Mouse (Mus musculus): ENCODE data around the gene Ube2h. TPM values are rescaled to one million over a fixed set of nuclear protein-coding genes. Genes with fewer than 3 reads are reported as not detected.
"Not testable (repeated sequence)": the region's sequence is repeated elsewhere in the genome, so short reads cannot be mapped to it uniquely, and the experiment has no call there.

Ube2h gene
- polyA plus RNA-seq, 1 experiment from 2014 or later, result 68.1 TPM

- no peaks in the 10 kb centered on the region for H3K9me3 ChIP-seq (ENCODE audit: control insufficient read depth, low read length)
- H3K9ac ChIP-seq (ENCODE audit: low read depth, low read length), result no peak overlapping the region
- WGBS, result 48% methylated on average over 4 of the region's 4 CpGs
- no peak overlapping the region for H3K4me3 ChIP-seq (ENCODE audit: low read length)
- no peak for ATAC-seq (ENCODE audit: low FRiP score, low TSS enrichment)
- no peaks in the 10 kb centered on the region for H3K36me3 ChIP-seq (ENCODE audit: control insufficient read depth, insufficient read depth, low read length)
- no peaks in the 10 kb centered on the region for H3K4me1 ChIP-seq (ENCODE audit: control insufficient read depth, insufficient read depth, low read length)
- H3K27ac ChIP-seq (ENCODE audit: low read depth, low read length), result no peak overlapping the region
- no peak overlapping the region for H3K4me2 ChIP-seq (replicated peaks; ENCODE audit: low read depth, low read length)
- H3K27me3 ChIP-seq (ENCODE audit: control insufficient read depth, insufficient read depth, low read length), result no peaks in the 10 kb centered on the region
Observed at GRCm38 (mm10) chr6:30332262-30332661, 27.9 kb upstream of the Ube2h start.

GRCm38 (mm10) chr6:30330706-30331105, 26.4 kb upstream of the Ube2h start:
- no peak overlapping the region for H3K27ac ChIP-seq (ENCODE audit: low read depth, low read length)
- 49% methylated on average over 5 of the region's 5 CpGs for WGBS
- no peak overlapping the region for H3K4me2 ChIP-seq (replicated peaks; ENCODE audit: low read depth, low read length)
- H3K4me1 ChIP-seq (ENCODE audit: control insufficient read depth, insufficient read depth, low read length), result peaks cover 4% of the 10 kb centered on the region; the same call in 1 of the 2 replicates
- no peak overlapping the region for H3K9ac ChIP-seq (ENCODE audit: low read depth, low read length)
- ATAC-seq (ENCODE audit: low FRiP score, low TSS enrichment), result no peak
- H3K9me3 ChIP-seq (ENCODE audit: control insufficient read depth, low read length), result no peaks in the 10 kb centered on the region
- H3K4me3 ChIP-seq (ENCODE audit: low read length), result no peak overlapping the region
- no peaks in the 10 kb centered on the region for H3K27me3 ChIP-seq (ENCODE audit: control insufficient read depth, insufficient read depth, low read length)
- H3K36me3 ChIP-seq (ENCODE audit: control insufficient read depth, insufficient read depth, low read length), result no peaks in the 10 kb centered on the region

- Histone ChIP-seq H3K27ac (ENCODE audit: low read depth, low read length) (peak overlapping the region; percentile 43; the same call in 1 of the 2 replicates), H3K9me3 (ENCODE audit: control insufficient read depth, low read length) (no peaks in the 10 kb centered on the region), H3K4me2 (replicated peaks; ENCODE audit: low read depth, low read length) (no peak overlapping the region), H3K36me3 (ENCODE audit: control insufficient read depth, insufficient read depth, low read length) (no peaks in the 10 kb centered on the region), H3K27me3 (ENCODE audit: control insufficient read depth, insufficient read depth, low read length) (no peaks in the 10 kb centered on the region), H3K4me3 (ENCODE audit: low read length) (no peak overlapping the region), H3K9ac (ENCODE audit: low read depth, low read length) (no peak overlapping the region), H3K4me1 (ENCODE audit: control insufficient read depth, insufficient read depth, low read length) (peaks cover 5% of the 10 kb centered on the region; the same call in 1 of the 2 replicates)
- 56% methylated on average over 4 of the region's 4 CpGs for WGBS
- no peak for ATAC-seq (ENCODE audit: low FRiP score, low TSS enrichment)
Observed at GRCm38 (mm10) chr6:30325932-30326501, 21.7 kb upstream of the Ube2h start.

- Histone ChIP-seq H3K36me3 (ENCODE audit: control insufficient read depth, insufficient read depth, low read length) (no peaks in the 10 kb centered on the region), H3K9me3 (ENCODE audit: control insufficient read depth, low read length) (no peaks in the 10 kb centered on the region), H3K27ac (ENCODE audit: low read depth, low read length) (no peak overlapping the region), H3K4me1 (ENCODE audit: control insufficient read depth, insufficient read depth, low read length) (0 out of 2 replicates have a peak, but pooled peaks cover 3% of the 10 kb centered on the region), H3K4me3 (ENCODE audit: low read length) (no peak overlapping the region), H3K9ac (ENCODE audit: low read depth, low read length) (no peak overlapping the region), H3K4me2 (replicated peaks; ENCODE audit: low read depth, low read length) (no peak overlapping the region), H3K27me3 (ENCODE audit: control insufficient read depth, insufficient read depth, low read length) (no peaks in the 10 kb centered on the region)
- ATAC-seq (ENCODE audit: low FRiP score, low TSS enrichment), result no peak
- 24% methylated on average over 4 of the region's 4 CpGs for WGBS
Observed at GRCm38 (mm10) chr6:30321002-30321401, 16.7 kb upstream of the Ube2h start.

GRCm38 (mm10) chr6:30319216-30319615, 14.9 kb upstream of the Ube2h start:
- 0 out of 2 replicates have a peak, but pooled peaks cover 3% of the 10 kb centered on the region for H3K4me1 ChIP-seq (ENCODE audit: control insufficient read depth, insufficient read depth, low read length)
- WGBS, result 76% methylated on average over 5 of the region's 5 CpGs
- H3K4me2 ChIP-seq (replicated peaks; ENCODE audit: low read depth, low read length), result no peak overlapping the region
- ATAC-seq (ENCODE audit: low FRiP score, low TSS enrichment), result no peak
- no peaks in the 10 kb centered on the region for H3K27me3 ChIP-seq (ENCODE audit: control insufficient read depth, insufficient read depth, low read length)
- H3K9ac ChIP-seq (ENCODE audit: low read depth, low read length), result no peak overlapping the region
- no peaks in the 10 kb centered on the region for H3K9me3 ChIP-seq (ENCODE audit: control insufficient read depth, low read length)
- H3K4me3 ChIP-seq (ENCODE audit: low read length), result no peak overlapping the region
- no peaks in the 10 kb centered on the region for H3K36me3 ChIP-seq (ENCODE audit: control insufficient read depth, insufficient read depth, low read length)
- no peak overlapping the region for H3K27ac ChIP-seq (ENCODE audit: low read depth, low read length)

GRCm38 (mm10) chr6:30312006-30312405, 7.7 kb upstream of the Ube2h start:
- H3K27me3 ChIP-seq (ENCODE audit: control insufficient read depth, insufficient read depth, low read length), result no peaks in the 10 kb centered on the region
- no peaks in the 10 kb centered on the region for H3K9me3 ChIP-seq (ENCODE audit: control insufficient read depth, low read length)
- no peak overlapping the region for H3K4me2 ChIP-seq (replicated peaks; ENCODE audit: low read depth, low read length)
- no peak for ATAC-seq (ENCODE audit: low FRiP score, low TSS enrichment)
- H3K36me3 ChIP-seq (ENCODE audit: control insufficient read depth, insufficient read depth, low read length), result no peaks in the 10 kb centered on the region
- H3K9ac ChIP-seq (ENCODE audit: low read depth, low read length), result no peak overlapping the region
- no peak overlapping the region for H3K27ac ChIP-seq (ENCODE audit: low read depth, low read length)
- 5% methylated on average over 1 of the region's 1 CpGs for WGBS
- no peak overlapping the region for H3K4me3 ChIP-seq (ENCODE audit: low read length)
- peaks cover 12% of the 10 kb centered on the region for H3K4me1 ChIP-seq (ENCODE audit: control insufficient read depth, insufficient read depth, low read length)

- peaks cover 12% of the 10 kb centered on the region for H3K4me1 ChIP-seq (ENCODE audit: control insufficient read depth, insufficient read depth, low read length)
- H3K9ac ChIP-seq (ENCODE audit: low read depth, low read length), result no peak overlapping the region
- no peak overlapping the region for H3K4me3 ChIP-seq (ENCODE audit: low read length)
- 46% methylated on average over 4 of the region's 4 CpGs for WGBS
- H3K27ac ChIP-seq (ENCODE audit: low read depth, low read length), result peak overlapping the region; percentile 76; the same call in 1 of the 2 replicates
- no peaks in the 10 kb centered on the region for H3K9me3 ChIP-seq (ENCODE audit: control insufficient read depth, low read length)
- no peak overlapping the region for H3K4me2 ChIP-seq (replicated peaks; ENCODE audit: low read depth, low read length)
- no peaks in the 10 kb centered on the region for H3K36me3 ChIP-seq (ENCODE audit: control insufficient read depth, insufficient read depth, low read length)
- H3K27me3 ChIP-seq (ENCODE audit: control insufficient read depth, insufficient read depth, low read length), result no peaks in the 10 kb centered on the region
- 0 out of 2 replicates have a peak, but pooled peaks have one; percentile 3 for ATAC-seq (ENCODE audit: low FRiP score, low TSS enrichment)
Observed at GRCm38 (mm10) chr6:30308751-30309150, 4.4 kb upstream of the Ube2h start.

- H3K36me3 ChIP-seq (ENCODE audit: control insufficient read depth, insufficient read depth, low read length), result no peaks in the 10 kb centered on the region
- WGBS, result 10% methylated on average over 9 of the region's 9 CpGs
- H3K4me1 ChIP-seq (ENCODE audit: control insufficient read depth, insufficient read depth, low read length), result peaks cover 12% of the 10 kb centered on the region
- H3K27me3 ChIP-seq (ENCODE audit: control insufficient read depth, insufficient read depth, low read length), result no peaks in the 10 kb centered on the region
- no peaks in the 10 kb centered on the region for H3K9me3 ChIP-seq (ENCODE audit: control insufficient read depth, low read length)
- H3K4me2 ChIP-seq (replicated peaks; ENCODE audit: low read depth, low read length), result peak overlapping the region; percentile 18; the same call in 1 of the 2 replicates
- no peak overlapping the region for H3K9ac ChIP-seq (ENCODE audit: low read depth, low read length)
- peak overlapping the region; percentile 76; the same call in 1 of the 2 replicates for H3K27ac ChIP-seq (ENCODE audit: low read depth, low read length)
- ATAC-seq (ENCODE audit: low FRiP score, low TSS enrichment), result no peak
- no peak overlapping the region for H3K4me3 ChIP-seq (ENCODE audit: low read length)
Observed at GRCm38 (mm10) chr6:30307691-30308090, 3.4 kb upstream of the Ube2h start.

- WGBS, result under 1% methylated on average over 42 of the region's 66 CpGs
- not testable (repeated sequence) for H3K9me3 ChIP-seq (ENCODE audit: control insufficient read depth, low read length); H3K27me3 ChIP-seq (ENCODE audit: control insufficient read depth, insufficient read depth, low read length); H3K36me3 ChIP-seq (ENCODE audit: control insufficient read depth, insufficient read depth, low read length)
- ATAC-seq (ENCODE audit: low FRiP score, low TSS enrichment), result peak; percentile 44; the same call in 1 of the 2 replicates
- H3K4me2 ChIP-seq (replicated peaks; ENCODE audit: low read depth, low read length), result peak overlapping the region; percentile 60
- peaks cover 41% of the 10 kb centered on the region for H3K4me1 ChIP-seq (ENCODE audit: control insufficient read depth, insufficient read depth, low read length)
- peak overlapping the region; percentile 86 for H3K9ac ChIP-seq (ENCODE audit: low read depth, low read length)
- peak overlapping the region; percentile 88 for H3K4me3 ChIP-seq (ENCODE audit: low read length)
- H3K27ac ChIP-seq (ENCODE audit: low read depth, low read length), result peak overlapping the region; percentile 86
Observed at GRCm38 (mm10) chr6:30303771-30304398, 454 bp downstream of the Ube2h start.

Measured in kidney, embryonic 14.5 days (tissue).